Mouse (Mus musculus) limb, embryonic 12.5 days (tissue): Measurements from ENCODE around the gene St6galnac5. TPM values are rescaled to one million over a fixed set of nuclear protein-coding genes. Genes with fewer than 3 reads are reported as not detected.

Source experiments
- ATAC-seq: fragments of 200-750 bp; cut with Nextera tagmentation; 2 replicates; pipeline ENCODE4 v1.8.0; 2017; ENCODE audit warnings: low read depth, moderate TSS enrichment; ENCODE audit not compliant: insufficient number of reproducible peaks, insufficient read depth, low FRiP score, low TSS enrichment
- H3K27ac ChIP-seq: fragments of 300-500 bp; sonication (generic); 2 replicates; pipeline ENCODE4 v1.5.1; 2016; ENCODE audit warnings: mild to moderate bottlenecking, moderate library complexity
- H3K27me3 ChIP-seq: fragments of 300-500 bp; sonication (generic); 2 replicates; pipeline ENCODE4 v1.6.1; 2016; ENCODE audit warnings: mild to moderate bottlenecking, moderate library complexity
- H3K36me3 ChIP-seq: fragments of 300-500 bp; sonication (generic); 2 replicates; pipeline ENCODE4 v1.6.1; 2016; ENCODE audit warnings: mild to moderate bottlenecking, moderate library complexity
- H3K4me1 ChIP-seq: fragments of 300-500 bp; sonication (generic); replicated peaks from 2 replicates; pipeline ENCODE4 v1.6.1; 2016
- H3K4me2 ChIP-seq: fragments of 300-500 bp; sonication (generic); 2 replicates; pipeline ENCODE4 v1.6.1; 2016; ENCODE audit warnings: mild to moderate bottlenecking, moderate library complexity
- H3K4me3 ChIP-seq: fragments of 300-500 bp; sonication (generic); replicated peaks from 2 replicates; pipeline ENCODE4 v1.5.1; 2016; ENCODE audit warnings: mild to moderate bottlenecking
- H3K9ac ChIP-seq: fragments of 300-500 bp; sonication (generic); replicated peaks from 2 replicates; pipeline ENCODE4 v1.6.1; 2016; ENCODE audit warnings: mild to moderate bottlenecking, moderate library complexity
- H3K9me3 ChIP-seq: fragments of 300-500 bp; sonication (generic); 2 replicates; pipeline ENCODE4 v1.6.1; 2016; ENCODE audit warnings: mild to moderate bottlenecking, moderate library complexity
- WGBS: fragments of 180-500 bp; shearing (Covaris S2); methylation state at CpG from one replicate; pipeline ENCODE4 v1.1.7; 2016; 5-methylcytosine and 5-hydroxymethylcytosine counted together
- polyA plus RNA-seq: library from polyadenylated mRNA; unstranded; fragments of >200 nt; fragmentation: Nextera tagmentation; extraction: Ambion mirVana; gene quantifications from 2 replicates; pipeline ENCODE4 v1.2.1, GENCODE M21; 2016

The St6galnac5 gene
- polyA plus RNA-seq, 1 experiment from 2014 or later: 2.2 TPM

DNA sequence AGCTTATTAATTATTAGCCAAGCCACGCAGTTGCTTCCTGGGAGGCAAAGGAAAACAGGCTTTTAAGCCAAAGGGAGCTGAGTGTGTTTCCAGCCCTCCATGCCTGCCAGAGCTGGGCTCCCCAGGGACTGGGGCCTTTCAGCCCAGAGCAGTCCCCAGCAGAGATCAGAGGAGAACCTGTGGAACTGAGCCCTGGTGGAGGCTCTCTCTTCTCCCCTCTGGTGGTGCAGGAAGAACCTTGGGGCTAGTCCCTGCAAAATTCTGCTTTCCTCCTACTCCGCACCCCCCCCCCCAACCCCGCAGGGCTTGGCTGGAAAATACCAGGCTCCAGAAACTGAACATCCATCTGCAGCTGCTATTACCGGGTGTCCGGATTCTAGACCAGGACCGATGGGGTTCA is 1.6 kb downstream of the St6galnac5 start:
- Histone ChIP-seq H3K36me3 (no peaks in the 10 kb centered on the region), H3K9me3 (no peaks in the 10 kb centered on the region), H3K27me3 (peaks cover 56% of the 10 kb centered on the region), H3K4me2 (peak overlapping the region; percentile 77), H3K4me1 (peaks cover 12% of the 10 kb centered on the region), H3K27ac (no peak overlapping the region), H3K9ac (no peak overlapping the region), H3K4me3 (peak overlapping the region; percentile 51)
- ATAC-seq: peak; percentile 21; the same call in 1 of the 2 replicates
- 10% methylated on average over 6 of the region's 6 CpGs for WGBS

DNA sequence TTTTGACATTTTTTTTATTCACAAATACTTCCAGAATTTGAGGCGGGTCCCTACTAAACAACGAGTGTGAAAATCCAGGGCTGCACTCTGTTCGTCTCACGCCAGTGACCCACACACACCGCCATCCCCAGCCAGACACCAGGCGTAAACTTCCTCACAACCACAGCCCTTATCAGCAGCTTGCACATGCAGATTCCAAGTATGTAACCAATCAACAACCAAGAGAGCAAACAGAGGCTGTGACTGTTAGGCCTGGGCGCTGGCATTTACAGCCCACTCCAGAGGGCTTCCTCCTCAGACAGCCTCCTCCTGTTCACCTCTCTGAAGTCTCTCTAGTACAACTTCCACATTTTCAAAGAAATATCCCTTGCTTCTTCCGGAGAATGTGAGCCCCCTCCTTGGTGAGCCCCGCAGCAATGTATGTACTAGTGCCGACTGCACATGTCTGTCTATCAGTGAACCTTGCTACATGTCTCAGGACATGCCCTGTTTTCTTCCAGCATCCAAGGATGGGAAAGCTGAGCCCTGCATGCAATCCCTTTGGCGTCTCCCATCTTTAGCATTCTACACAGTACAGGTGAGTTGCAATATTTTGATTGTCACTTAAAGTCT is 2.5 kb downstream of the St6galnac5 start:
- Histone ChIP-seq H3K9me3 (no peaks in the 10 kb centered on the region), H3K27ac (no peak overlapping the region), H3K4me1 (peaks cover 12% of the 10 kb centered on the region), H3K27me3 (peaks cover 56% of the 10 kb centered on the region), H3K36me3 (no peaks in the 10 kb centered on the region), H3K4me2 (no peak overlapping the region), H3K4me3 (no peak overlapping the region), H3K9ac (no peak overlapping the region)
- ATAC-seq: no peak
- 66% methylated on average over 11 of the region's 11 CpGs for WGBS

DNA sequence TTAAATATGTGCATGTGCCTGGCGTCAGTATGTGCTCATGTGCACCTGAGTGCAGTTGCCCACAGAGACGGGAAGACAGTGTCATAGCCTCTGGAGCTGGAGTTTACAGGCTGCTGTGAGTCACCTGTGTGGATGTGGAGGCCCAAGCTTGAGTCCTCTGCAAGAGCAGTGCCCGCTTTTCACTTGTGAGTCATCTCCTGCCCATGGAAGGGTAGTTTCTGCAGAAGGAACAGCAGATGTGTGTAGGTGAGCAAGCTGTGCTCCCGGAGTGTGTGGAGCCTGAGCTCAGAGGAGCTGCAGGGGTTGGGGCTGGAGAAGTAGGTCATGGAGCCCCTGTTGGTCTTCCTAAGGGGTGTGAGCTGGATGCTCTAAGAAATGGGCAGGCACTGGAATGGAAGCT is 10.7 kb downstream of the St6galnac5 start:
- WGBS: 82% methylated on average over 4 of the region's 4 CpGs

DNA sequence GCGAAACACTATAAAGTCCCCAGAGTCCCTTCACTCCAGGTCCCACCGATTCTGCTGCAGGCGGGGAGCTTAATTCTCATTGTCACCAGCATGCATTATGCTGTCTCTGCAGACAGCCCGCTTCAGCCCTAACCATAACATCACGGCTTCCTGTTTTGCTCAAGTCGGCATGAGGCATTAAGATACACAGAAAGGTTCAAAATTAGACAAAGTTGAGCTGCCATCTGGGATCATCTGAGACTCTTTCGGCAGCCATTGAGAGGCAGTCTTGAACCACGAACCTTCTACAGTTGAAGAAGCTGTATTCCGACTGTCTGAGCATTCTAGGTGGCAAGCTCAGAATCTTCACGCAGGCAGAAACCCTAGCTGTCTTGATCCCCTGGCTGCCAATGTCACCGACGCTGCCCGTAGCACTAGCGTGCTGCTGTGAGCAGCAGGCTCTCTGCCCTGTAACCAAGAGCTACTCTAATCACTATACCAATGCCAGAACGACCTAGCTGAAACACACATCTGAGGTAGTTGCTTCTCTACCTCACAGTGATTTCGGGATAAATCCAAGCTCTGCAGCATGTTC is 12.2 kb downstream of the St6galnac5 start:
- H3K4me2 ChIP-seq: no peak overlapping the region
- no peak overlapping the region for H3K9ac ChIP-seq
- H3K27me3 ChIP-seq: no peaks in the 10 kb centered on the region
- H3K36me3 ChIP-seq: no peaks in the 10 kb centered on the region
- H3K9me3 ChIP-seq: no peaks in the 10 kb centered on the region
- H3K4me1 ChIP-seq: no peaks in the 10 kb centered on the region
- ATAC-seq: no peak
- no peak overlapping the region for H3K4me3 ChIP-seq
- H3K27ac ChIP-seq: no peak overlapping the region
- 78% methylated on average over 16 of the region's 16 CpGs for WGBS

More for the DNA sequence above, 10.7 kb downstream of the St6galnac5 start:
- H3K27ac ChIP-seq: no peak overlapping the region
- H3K9me3 ChIP-seq: no peaks in the 10 kb centered on the region
- H3K4me1 ChIP-seq: no peaks in the 10 kb centered on the region
- H3K27me3 ChIP-seq: no peaks in the 10 kb centered on the region
- H3K9ac ChIP-seq: no peak overlapping the region
- no peak overlapping the region for H3K4me2 ChIP-seq
- H3K4me3 ChIP-seq: no peak overlapping the region
- ATAC-seq: no peak
- no peaks in the 10 kb centered on the region for H3K36me3 ChIP-seq

DNA sequence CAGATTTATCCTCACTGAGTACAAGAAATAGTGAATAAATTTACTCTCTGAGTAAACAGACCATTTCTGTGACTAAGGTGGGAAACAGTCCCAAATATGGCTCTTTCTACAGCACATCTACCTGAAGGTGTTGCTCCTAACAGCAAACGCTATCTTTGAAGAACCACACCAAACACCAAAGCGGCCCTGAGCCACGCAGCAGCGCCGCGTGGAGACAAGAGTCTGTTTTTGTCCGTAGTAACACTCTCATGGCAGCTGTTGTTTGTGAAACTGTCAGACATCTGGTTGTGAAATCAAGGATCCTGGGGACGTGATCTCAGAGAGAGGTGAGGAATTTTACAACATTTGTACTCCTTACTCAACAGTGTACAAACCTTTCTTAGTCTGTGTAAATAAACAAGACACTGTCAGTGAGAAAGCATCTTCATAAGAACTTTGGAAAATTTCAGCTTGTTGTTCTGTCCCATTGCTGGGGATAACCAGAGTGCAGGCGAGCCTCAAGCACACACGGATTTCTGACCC is 20.1 kb downstream of the St6galnac5 start:
- no peak for ATAC-seq
- no peak overlapping the region for H3K4me3 ChIP-seq
- 63% methylated on average over 10 of the region's 10 CpGs for WGBS
- H3K27ac ChIP-seq: no peak overlapping the region
- no peak overlapping the region for H3K9ac ChIP-seq
- H3K4me2 ChIP-seq: no peak overlapping the region
- no peaks in the 10 kb centered on the region for H3K4me1 ChIP-seq
- no peaks in the 10 kb centered on the region; the same call in 1 of the 2 replicates for H3K9me3 ChIP-seq
- H3K36me3 ChIP-seq: no peaks in the 10 kb centered on the region
- no peaks in the 10 kb centered on the region for H3K27me3 ChIP-seq

DNA sequence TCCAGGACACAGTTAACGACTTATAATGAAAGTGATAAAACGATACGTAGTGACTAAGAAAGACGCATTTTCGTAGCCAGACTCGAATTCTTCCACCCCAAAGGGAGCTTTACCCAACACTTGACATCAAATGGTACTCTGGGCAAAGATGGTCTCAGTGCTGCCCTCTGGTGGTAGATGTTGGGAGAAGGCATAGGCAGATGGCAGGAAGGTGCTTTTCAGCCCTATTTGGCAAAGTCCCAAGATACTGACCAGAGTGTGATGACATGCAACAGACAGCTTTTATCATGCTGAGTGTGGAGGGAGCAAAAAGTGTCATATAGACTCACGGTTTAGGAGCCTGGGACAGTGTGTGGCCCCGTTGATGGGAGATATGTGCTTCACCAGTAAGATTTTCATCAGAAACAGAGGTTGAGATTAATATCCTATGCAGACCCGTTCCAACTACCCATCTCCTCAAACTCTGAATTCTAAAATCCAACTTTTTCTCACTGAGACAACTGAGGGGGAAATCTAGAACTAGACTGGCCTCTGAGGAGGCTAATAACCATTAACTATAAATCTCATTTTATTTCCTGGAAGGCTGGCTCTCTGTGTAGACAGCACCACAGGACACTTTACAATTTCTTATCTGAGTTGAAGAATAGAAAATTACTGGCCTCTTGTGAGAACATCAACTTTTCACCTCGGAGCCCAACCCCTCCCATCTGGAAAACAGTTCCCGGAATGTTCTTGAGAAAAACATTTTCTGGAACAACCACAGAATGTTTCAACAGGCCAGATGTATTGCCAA is 23.5 kb downstream of the St6galnac5 start:
- ATAC-seq: no peak
- H3K9me3 ChIP-seq: no peaks in the 10 kb centered on the region; the same call in 1 of the 2 replicates
- no peak overlapping the region for H3K9ac ChIP-seq
- H3K4me3 ChIP-seq: no peak overlapping the region
- 65% methylated on average over 11 of the region's 11 CpGs for WGBS
- no peak overlapping the region for H3K4me2 ChIP-seq
- no peaks in the 10 kb centered on the region for H3K27me3 ChIP-seq
- no peaks in the 10 kb centered on the region for H3K4me1 ChIP-seq
- H3K27ac ChIP-seq: no peak overlapping the region
- no peaks in the 10 kb centered on the region for H3K36me3 ChIP-seq

DNA sequence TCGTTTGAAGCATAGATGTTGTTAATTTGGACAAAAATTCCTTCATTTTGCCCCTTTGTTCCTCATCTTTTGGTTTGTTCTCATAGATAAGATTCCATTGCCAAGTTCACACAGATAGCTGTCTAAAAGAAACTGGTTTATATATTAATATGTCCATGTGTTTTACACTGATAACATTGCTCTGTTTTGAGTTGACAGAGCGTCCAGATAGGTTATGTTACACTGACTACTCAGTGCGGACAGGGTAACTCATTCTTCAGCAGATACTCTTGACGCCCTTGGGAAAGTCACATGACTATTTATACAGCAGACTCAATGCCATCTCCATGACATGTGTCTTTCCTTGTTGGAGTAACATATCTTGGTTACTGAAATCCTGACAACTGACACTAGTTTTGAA is 25.3 kb downstream of the St6galnac5 start:
- Histone ChIP-seq H3K27ac (no peak overlapping the region), H3K9ac (no peak overlapping the region), H3K9me3 (no peaks in the 10 kb centered on the region; the same call in 1 of the 2 replicates), H3K4me1 (no peaks in the 10 kb centered on the region), H3K36me3 (no peaks in the 10 kb centered on the region), H3K27me3 (no peaks in the 10 kb centered on the region), H3K4me3 (no peak overlapping the region), H3K4me2 (no peak overlapping the region)
- 83% methylated on average over 4 of the region's 4 CpGs for WGBS
- ATAC-seq: no peak

DNA sequence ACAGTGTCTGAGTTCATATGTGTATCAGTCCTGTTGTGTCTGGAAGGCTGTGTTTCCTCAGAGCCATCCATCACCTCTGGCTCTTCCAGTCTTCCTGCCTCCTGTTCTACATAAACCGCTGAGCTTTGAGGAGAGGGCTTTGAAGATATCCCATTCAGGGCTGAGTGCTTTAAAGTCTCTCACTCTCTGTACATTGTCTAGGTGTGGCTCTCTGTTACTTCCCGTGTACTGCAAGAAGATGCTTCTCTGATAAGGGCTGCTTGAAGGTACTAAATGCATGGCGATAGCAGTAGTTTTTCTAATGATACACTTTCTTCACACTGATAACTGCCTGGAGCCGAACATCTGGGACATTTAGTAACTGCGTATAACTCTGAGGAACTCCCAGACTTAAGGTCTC is 26.0 kb downstream of the St6galnac5 start:
- H3K4me1 ChIP-seq: no peaks in the 10 kb centered on the region
- no peaks in the 10 kb centered on the region for H3K27me3 ChIP-seq
- no peak overlapping the region for H3K4me3 ChIP-seq
- H3K4me2 ChIP-seq: no peak overlapping the region
- no peak overlapping the region for H3K27ac ChIP-seq
- no peaks in the 10 kb centered on the region for H3K36me3 ChIP-seq
- WGBS: 64% methylated on average over 5 of the region's 5 CpGs
- no peak overlapping the region for H3K9ac ChIP-seq
- no peak for ATAC-seq
- H3K9me3 ChIP-seq: no peaks in the 10 kb centered on the region; the same call in 1 of the 2 replicates

DNA sequence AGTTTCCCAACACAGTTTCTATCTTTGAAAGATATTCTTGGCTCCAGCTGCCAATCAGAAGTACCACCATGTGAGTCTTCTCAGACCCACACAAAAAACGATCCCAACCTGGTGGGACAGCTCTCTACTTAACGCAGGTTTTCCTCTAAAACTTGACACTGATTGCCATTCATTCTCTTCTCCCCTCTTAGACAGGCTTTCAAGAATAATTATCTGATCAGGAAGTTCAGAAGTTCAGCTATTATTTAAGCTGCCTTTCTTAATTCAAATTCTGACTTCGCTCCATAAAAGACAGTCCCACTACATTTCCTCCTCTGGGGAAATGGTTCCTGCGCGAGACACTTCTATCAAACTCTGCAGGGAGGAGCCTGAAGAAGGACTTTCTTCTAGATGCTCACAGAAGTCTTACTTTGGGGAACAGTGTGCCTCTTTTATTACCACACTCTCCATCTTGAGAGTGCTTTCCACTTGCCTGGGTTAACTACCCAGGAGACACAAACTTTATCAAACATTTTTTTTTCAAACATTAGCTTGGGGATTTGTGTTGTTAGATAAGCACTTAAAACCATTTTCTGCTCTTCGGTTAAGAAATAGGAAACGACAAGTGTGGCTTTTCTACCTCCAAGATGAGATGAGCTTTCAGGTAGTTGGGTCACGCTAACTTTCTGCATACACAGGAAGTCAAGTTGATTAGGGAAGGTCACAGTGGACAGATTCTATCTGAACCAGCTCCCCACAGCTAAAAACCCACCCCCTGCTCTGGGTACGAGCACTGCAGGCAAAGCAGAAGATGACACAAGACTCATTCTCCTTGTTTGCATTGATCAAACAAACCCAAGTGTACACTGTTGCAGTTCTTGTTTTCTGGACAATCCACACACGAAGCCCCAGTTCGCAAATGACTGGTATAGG is 30.2 kb downstream of the St6galnac5 start:
- no peak overlapping the region for H3K27ac ChIP-seq
- 82% methylated on average over 11 of the region's 11 CpGs for WGBS
- no peaks in the 10 kb centered on the region for H3K36me3 ChIP-seq
- no peak for ATAC-seq
- H3K4me1 ChIP-seq: no peaks in the 10 kb centered on the region
- no peak overlapping the region for H3K4me3 ChIP-seq
- no peaks in the 10 kb centered on the region for H3K27me3 ChIP-seq
- no peaks in the 10 kb centered on the region for H3K9me3 ChIP-seq
- H3K9ac ChIP-seq: no peak overlapping the region
- H3K4me2 ChIP-seq: no peak overlapping the region

DNA sequence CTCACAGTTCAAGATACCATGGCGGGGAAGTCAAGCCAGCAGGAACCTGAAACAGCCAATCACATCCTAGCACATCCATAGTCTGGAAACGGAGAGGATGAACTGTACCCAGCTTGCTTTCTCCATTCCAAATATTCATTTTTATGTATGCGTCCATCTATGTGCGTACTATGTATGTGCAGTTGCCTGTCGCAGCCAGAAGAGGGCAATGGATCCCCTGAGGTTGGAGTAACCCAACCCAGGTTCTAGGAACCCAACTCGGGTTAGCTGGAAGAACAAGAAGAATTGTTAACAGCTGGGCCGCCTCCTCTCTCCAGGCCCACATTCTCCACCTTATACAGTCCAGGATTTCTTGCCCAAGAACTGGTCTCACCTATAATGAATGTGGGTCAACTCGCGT is 31.1 kb downstream of the St6galnac5 start:
- no peak overlapping the region for H3K4me3 ChIP-seq
- H3K4me1 ChIP-seq: no peaks in the 10 kb centered on the region
- no peak overlapping the region for H3K9ac ChIP-seq
- no peak overlapping the region for H3K4me2 ChIP-seq
- 90% methylated on average over 9 of the region's 9 CpGs for WGBS
- no peak overlapping the region for H3K27ac ChIP-seq
- H3K9me3 ChIP-seq: no peaks in the 10 kb centered on the region
- no peaks in the 10 kb centered on the region for H3K27me3 ChIP-seq
- H3K36me3 ChIP-seq: no peaks in the 10 kb centered on the region
- ATAC-seq: no peak
